Mouse (Mus musculus) CH12.LX (cell line): ENCODE results near the gene S100a6. TPM values are rescaled to one million over a fixed set of nuclear protein-coding genes. Genes with fewer than 3 reads are reported as not detected.

Source experiments
- DNase-seq: peaks from one replicate; pipeline ENCODE4 v3.0.0-alpha.2; 2013; ENCODE audit errors: extremely low read depth
- H3K27ac ChIP-seq: 2 replicates; pipeline ENCODE4 v1.5.1; 2012; ENCODE audit warnings: low read depth, mild to moderate bottlenecking, control low read depth, moderate library complexity; ENCODE audit not compliant: insufficient read depth
- H3K27me3 ChIP-seq: replicated peaks from 2 replicates; pipeline ENCODE3; 2012; ENCODE audit warnings: inconsistent platforms
- H3K36me3 ChIP-seq, 2 experiments: replicated peaks in 1 of 2; 2 replicates each; pipeline versions ENCODE3 to v1.6.1; 2012; ENCODE audit warnings: inconsistent platforms in 1 of 2, low read length in 1 of 2, mild to moderate bottlenecking in 1 of 2, mixed read lengths in 1 of 2, moderate library complexity in 1 of 2; ENCODE audit not compliant: control insufficient read depth in 1 of 2, insufficient read depth in 1 of 2
- H3K4me1 ChIP-seq, 2 experiments: 2 replicates each; pipeline ENCODE4 v1.6.1; 2012; ENCODE audit warnings: inconsistent platforms in 1 of 2, moderate library complexity in 1 of 2; ENCODE audit not compliant: insufficient read depth in 2 of 2, control insufficient read depth in 1 of 2
- H3K4me2 ChIP-seq: 2 replicates; pipeline ENCODE4 v1.6.1; 2012; ENCODE audit warnings: low read depth, mild to moderate bottlenecking, control low read depth; ENCODE audit not compliant: poor library complexity, insufficient read depth, severe bottlenecking
- H3K4me3 ChIP-seq, 3 experiments: fragments of 150-350 bp in 1 of 3; sonication (generic) in 1 of 3; replicated peaks in 1 of 3; 2 replicates each; pipeline versions ENCODE3 to v1.5.1; 2011 to 2012; ENCODE audit warnings: low read depth in 2 of 3, low read length in 2 of 3, mild to moderate bottlenecking in 2 of 3, moderate library complexity in 2 of 3, control low read depth in 1 of 3, improper control_type of control experiment in 1 of 3, inconsistent platforms in 1 of 3, mixed read lengths in 1 of 3; ENCODE audit not compliant: poor library complexity in 1 of 3
- H3K79me2 ChIP-seq: replicated peaks from 2 replicates; pipeline ENCODE4 v1.6.1; 2012; ENCODE audit warnings: mild to moderate bottlenecking, moderate library complexity; ENCODE audit not compliant: control insufficient read depth, poor library complexity, insufficient read depth, severe bottlenecking; ENCODE audit errors: extremely low read depth
- H3K9ac ChIP-seq: 2 replicates; pipeline ENCODE4 v1.6.1; 2012; ENCODE audit warnings: low read depth, mild to moderate bottlenecking, control low read depth, moderate library complexity; ENCODE audit not compliant: insufficient read depth
- H3K9me3 ChIP-seq: replicated peaks from 2 replicates; pipeline ENCODE3; 2012; ENCODE audit warnings: low read length, inconsistent platforms, mixed read lengths
- BHLHE40 ChIP-seq: IDR thresholded peaks from 2 replicates; pipeline ENCODE4 v1.6.1; 2011; ENCODE audit warnings: mild to moderate bottlenecking, low read depth, low read length, improper control_type of control experiment
- CHD2 ChIP-seq: IDR thresholded peaks from 2 replicates; pipeline ENCODE4 v1.6.1; 2011; ENCODE audit warnings: low read length, improper control_type of control experiment
- CTCF ChIP-seq, 2 experiments: IDR thresholded peaks in 1 of 2; conservative IDR thresholded peaks in 1 of 2; 2 replicates each; pipeline ENCODE4 v1.5.1; 2011 to 2012; ENCODE audit warnings: low read depth in 2 of 2, low read length in 2 of 2, improper control_type of control experiment in 1 of 2, inconsistent platforms in 1 of 2, mild to moderate bottlenecking in 1 of 2, moderate library complexity in 1 of 2
- EP300 ChIP-seq: IDR thresholded peaks from 2 replicates; pipeline ENCODE4 v1.6.1; 2011; ENCODE audit warnings: low read length, improper control_type of control experiment
- GABPA ChIP-seq: IDR thresholded peaks from 2 replicates; pipeline ENCODE4 v1.6.1; 2012; ENCODE audit warnings: low read depth, low read length, improper control_type of control experiment, inconsistent platforms; ENCODE audit not compliant: insufficient replicate concordance
- IRF4 ChIP-seq: IDR thresholded peaks from 2 replicates; pipeline ENCODE4 v1.6.1; 2014; ENCODE audit warnings: low read depth, mild to moderate bottlenecking, inconsistent platforms, low read length, improper control_type of control experiment
- JUN ChIP-seq: IDR thresholded peaks from 2 replicates; pipeline ENCODE4 v1.6.1; 2011; ENCODE audit warnings: low read depth, mild to moderate bottlenecking, low read length, improper control_type of control experiment, moderate library complexity; ENCODE audit not compliant: insufficient read depth
- MAZ ChIP-seq: IDR thresholded peaks from 2 replicates; pipeline ENCODE4 v1.6.1; 2012; ENCODE audit warnings: low read depth, mild to moderate bottlenecking, inconsistent platforms, low read length, improper control_type of control experiment, moderate library complexity
- MEF2A ChIP-seq: IDR thresholded peaks from 2 replicates; pipeline ENCODE4 v1.6.1; 2014; ENCODE audit warnings: low read depth, mild to moderate bottlenecking, inconsistent platforms, low read length, improper control_type of control experiment, borderline replicate concordance
- NELFE ChIP-seq: IDR thresholded peaks from 2 replicates; pipeline ENCODE4 v1.6.1; 2011; ENCODE audit warnings: low read depth, low read length, improper control_type of control experiment
- SIN3A ChIP-seq: IDR thresholded peaks from 2 replicates; pipeline ENCODE4 v1.6.1; 2012; ENCODE audit warnings: low read length, improper control_type of control experiment, inconsistent platforms
- dilution Hi-C: fragments of 300-500 bp; cut with MboI; formaldehyde crosslinking; loops from 2 replicates; pipeline ENCODE4 v1.14.3; 2020; ENCODE audit warnings: low sequenced_read_pairs; ENCODE audit not compliant: extremely low pct_unique_long_range_greater_than_20kb, extremely low pct_ligation_motif_present
- in situ Hi-C: fragments of 300-500 bp; cut with MboI; formaldehyde crosslinking; loops from 3 replicates; pipeline ENCODE4 v1.14.3; 2019; ENCODE audit warnings: low sequenced_read_pairs, low pct_ligation_motif_present, low pct_unique_long_range_greater_than_20kb, mixed read lengths
- polyA plus RNA-seq: library from polyadenylated mRNA; unstranded; fragments of >175 nt; gene quantifications from 2 replicates; pipeline ENCODE4 v1.2.1, GENCODE M21; 2012; ENCODE audit warnings: low read depth; ENCODE audit not compliant: insufficient read length
- total RNA-seq, 2 experiments: library from RNA; depleted of rRNA; stranded (reverse); fragments of 300-350 nt in 1 of 2; fragments of >200 nt in 1 of 2; gene quantifications; 2 replicates each; pipeline ENCODE4 v1.2.3; 2012 to 2014

Gene S100a6
- total and polyA plus RNA-seq, 3 experiments: not detected

GRCm38 (mm10) chr3:90617586-90617985 lies 4.9 kb downstream of the S100a6 start (continued):
- TF ChIP-seq GABPA: no peak
- peak; percentile 9 to 52; a peak in 2 of 4 replicates for TF ChIP-seq CTCF (conservative IDR thresholded peaks at IDR 0.05 in 1 of 2, IDR thresholded peaks at IDR 0.05 in 1 of 2; ENCODE audit: low read depth in 2 of 2, low read length in 2 of 2)
- TF ChIP-seq BHLHE40: 0 out of 2 replicates have a peak, but pooled peaks have one; percentile 6
- no peak for TF ChIP-seq NELFE
- no peak for TF ChIP-seq MAZ
- TF ChIP-seq MEF2A: no peak
- TF ChIP-seq CHD2: no peak

GRCm38 (mm10) chr3:90621552-90621951 lies 8.9 kb downstream of the S100a6 start:
- 0 out of 2 replicates have a peak, but pooled peaks have one; percentile 12 for TF ChIP-seq EP300
- TF ChIP-seq BHLHE40: peak; percentile 80
- no peak for TF ChIP-seq JUN
- Histone ChIP-seq H3K4me2 (0 out of 2 replicates have a peak overlapping the region, but pooled peaks have one; percentile 0), H3K79me2 (no peaks in the 10 kb centered on the region), H3K9me3 (no peaks in the 10 kb centered on the region), H3K27ac (no peak overlapping the region), H3K4me1 (peaks cover 0 to 20% of the 10 kb centered on the region in 2 experiments; a peak in 2 of 4 replicates), H3K36me3 (no peaks in the 10 kb centered on the region), H3K9ac (no peak overlapping the region), H3K4me3 (no peak overlapping the region), H3K27me3 (peaks cover 3% of the 10 kb centered on the region)
- in situ Hi-C loops (no loop called here), dilution Hi-C loops (no loop called here)
- DNase-seq: peak; percentile 26

GRCm38 (mm10) chr3:90623435-90624071 lies 10.9 kb downstream of the S100a6 start:
- Histone ChIP-seq H3K79me2 (no peaks in the 10 kb centered on the region), H3K4me2 (no peak overlapping the region; the same call in 1 of the 2 replicates), H3K27ac (no peak overlapping the region), H3K9ac (no peak overlapping the region), H3K4me3 (no peak overlapping the region), H3K27me3 (no peaks in the 10 kb centered on the region), H3K36me3 (no peaks in the 10 kb centered on the region), H3K9me3 (no peaks in the 10 kb centered on the region), H3K4me1 (peaks cover 0 to 20% of the 10 kb centered on the region in 2 experiments; a peak in 2 of 4 replicates)
- TF ChIP-seq IRF4 (no peak), SIN3A (0 out of 2 replicates have a peak, but pooled peaks have one; percentile 36)
- no peak for DNase-seq
- dilution Hi-C loops (no loop called here), in situ Hi-C loops (no loop called here)
